Mouse (Mus musculus) kidney, postnatal 25 days (tissue): ENCODE data around the gene Gm10570.

Source experiments
- DNase-seq, 2 experiments: peaks; one replicate each; pipeline ENCODE4 v3.0.0; 2021; ENCODE audit warnings: mixed read lengths in 2 of 2

Gene Gm10570

GRCm38 (mm10) chr4:130270089-130270488 is 38.4 kb downstream of the Gm10570 start:
- DNase-seq: no peak

- no peak for DNase-seq
Measured at GRCm38 (mm10) chr4:130268736-130269135, 39.7 kb downstream of the Gm10570 start.

- DNase-seq: peak; percentile 73 to 85
Measured at GRCm38 (mm10) chr4:130267069-130267468, 41.4 kb downstream of the Gm10570 start.

GRCm38 (mm10) chr4:130266601-130267000 is 41.9 kb downstream of the Gm10570 start:
- DNase-seq: no peak

GRCm38 (mm10) chr4:130264698-130265349 is 43.6 kb downstream of the Gm10570 start:
- peak; percentile 59 to 80 for DNase-seq

- no peak for DNase-seq
Measured at GRCm38 (mm10) chr4:130264131-130264530, 44.3 kb downstream of the Gm10570 start.

GRCm38 (mm10) chr4:130260406-130260805 is 48.1 kb downstream of the Gm10570 start:
- DNase-seq: no peak
